Mouse (Mus musculus): Measurements from ENCODE around the gene Baz2a.
A peak's percentile ranks its signal among the peaks of the same experiment; 100 is the strongest.
"Not testable (repeated sequence)": the region's sequence is repeated elsewhere in the genome, so short reads cannot be mapped to it uniquely, and the experiment has no call there.

Baz2a gene

GRCm38 (mm10) chr10:128111227-128111626 is 19.9 kb downstream of the Baz2a start:
- DNase-seq (ENCODE audit: low read depth, low spot score): no peak

DNA sequence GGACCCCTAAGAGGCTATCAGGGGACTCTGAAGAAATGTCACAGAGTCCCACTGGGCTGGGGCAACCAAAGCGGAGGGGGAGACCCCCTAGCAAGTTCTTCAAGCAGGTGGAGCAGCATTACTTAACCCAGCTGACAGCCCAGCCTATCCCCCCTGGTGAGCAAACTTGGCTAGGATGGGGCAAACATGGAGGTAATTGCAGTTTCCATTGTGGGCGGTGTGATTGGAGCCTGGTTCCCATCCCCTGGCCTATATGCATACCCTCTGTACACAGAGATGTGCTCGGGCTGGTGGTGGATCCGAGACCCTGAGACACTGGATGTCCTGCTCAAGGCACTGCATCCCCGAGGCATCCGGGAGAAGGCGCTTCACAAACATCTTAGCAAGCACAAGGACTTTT is 32.5 kb downstream of the Baz2a start:
- no peak for DNase-seq (ENCODE audit: low read depth, low spot score)

DNA sequence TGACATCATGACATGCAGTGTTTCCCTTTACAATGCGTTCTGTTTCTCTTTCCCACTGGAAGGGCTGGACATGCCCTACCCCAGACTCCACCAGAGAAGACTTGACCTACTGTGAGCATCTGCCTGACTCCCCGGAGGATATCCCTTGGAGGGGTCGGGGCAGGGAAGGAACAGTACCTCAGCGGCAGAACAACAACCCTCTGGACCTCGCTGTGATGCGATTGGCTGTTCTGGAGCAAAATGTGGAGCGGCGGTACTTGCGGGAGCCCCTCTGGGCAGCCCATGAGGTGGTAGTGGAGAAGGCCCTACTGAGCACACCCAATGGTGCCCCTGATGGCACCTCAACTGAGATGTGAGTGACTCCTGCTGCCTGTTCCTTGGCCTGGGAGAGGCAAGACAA is 33.5 kb downstream of the Baz2a start:
- no peak for DNase-seq (ENCODE audit: low read depth, low spot score)

DNA sequence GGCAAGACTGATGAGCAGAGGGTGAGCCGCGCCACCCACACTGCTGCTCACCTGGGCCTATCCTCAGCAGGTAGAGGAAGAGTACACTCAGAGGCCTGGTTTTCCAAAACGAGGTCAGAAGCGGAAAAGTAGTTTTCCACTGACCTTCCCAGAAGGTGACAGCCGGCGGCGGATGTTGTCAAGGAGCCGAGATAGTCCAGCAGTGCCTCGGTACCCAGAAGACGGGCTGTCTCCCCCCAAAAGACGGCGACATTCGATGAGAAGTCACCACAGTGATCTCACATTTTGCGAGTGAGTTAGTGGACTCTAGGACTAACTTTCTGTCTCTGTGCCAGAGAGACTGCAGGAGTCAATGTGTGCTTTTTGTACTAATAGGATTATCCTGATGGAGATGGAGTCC is 34.6 kb downstream of the Baz2a start:
- no peak for DNase-seq (ENCODE audit: low read depth, low spot score)

GRCm38 (mm10) chr10:128127497-128127896 is 36.1 kb downstream of the Baz2a start:
- DNase-seq (ENCODE audit: low read depth, low spot score): no peak

DNA sequence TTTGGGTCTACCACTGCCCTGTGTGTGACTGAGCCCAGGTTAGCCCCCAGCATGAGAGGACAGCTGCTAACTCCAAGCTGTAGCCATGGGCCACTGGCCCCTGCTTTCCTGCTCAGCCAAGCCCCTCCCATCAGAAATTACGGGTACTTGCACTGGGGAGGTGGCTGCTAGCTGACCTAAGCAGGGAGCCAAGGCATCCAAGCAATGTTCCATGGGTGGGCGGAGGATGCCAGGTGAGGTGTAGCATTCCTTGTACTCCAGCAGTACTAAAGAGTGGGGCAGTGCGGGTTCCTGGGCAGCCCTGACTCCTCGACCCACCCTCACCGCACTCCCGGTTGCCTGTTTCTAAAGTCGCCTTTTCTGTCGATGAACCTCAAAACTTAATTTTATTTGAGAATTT is 36.8 kb downstream of the Baz2a start:
- no peak for DNase-seq (ENCODE audit: low read depth, low spot score)

DNA sequence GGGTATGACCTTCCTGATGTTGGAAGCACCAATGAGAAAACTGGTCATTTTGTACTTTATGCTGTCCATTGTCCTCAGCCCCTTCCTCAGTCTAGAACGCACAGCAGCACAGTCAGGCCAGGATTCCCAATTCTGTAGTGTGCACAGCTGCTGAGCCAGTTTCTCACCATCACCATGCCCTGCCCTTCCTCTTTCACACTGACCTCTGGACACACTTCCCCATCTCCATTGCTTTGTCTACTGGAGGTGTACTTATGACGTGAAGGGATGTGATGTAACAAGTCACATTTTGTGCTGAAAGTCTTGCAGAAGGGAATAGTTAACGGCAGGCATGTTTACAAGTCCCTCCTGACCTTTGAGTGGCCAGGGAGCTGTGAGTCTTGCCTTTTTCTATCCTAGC is 39.9 kb downstream of the Baz2a start:
- no peak for DNase-seq (ENCODE audit: low read depth, low spot score)

- no peak for DNase-seq (ENCODE audit: low read depth, low spot score)
Measured at GRCm38 (mm10) chr10:128131812-128132211, 40.4 kb downstream of the Baz2a start.

- DNase-seq (ENCODE audit: low read depth, low spot score): no peak
Measured at GRCm38 (mm10) chr10:128133650-128134332, 42.4 kb downstream of the Baz2a start.

DNA sequence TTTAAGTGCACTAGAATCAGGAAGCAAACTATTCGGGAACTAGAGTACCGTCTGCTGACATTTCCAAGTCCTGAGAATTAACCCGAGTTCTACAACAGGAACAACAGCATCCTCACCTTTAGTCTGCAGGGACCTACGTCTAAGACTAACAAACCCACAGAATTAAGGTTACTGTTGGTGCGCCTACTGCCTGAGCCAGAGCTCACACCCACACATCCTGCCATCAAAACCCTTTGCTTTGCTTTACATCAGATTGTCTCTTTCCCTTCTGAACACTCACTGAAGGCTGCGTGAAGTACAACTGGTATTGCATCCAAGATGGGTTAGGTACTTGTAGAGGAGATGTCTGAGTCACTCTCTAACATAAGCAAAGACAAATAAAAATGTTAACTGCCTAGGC is 44.0 kb downstream of the Baz2a start:
- no peak for DNase-seq (ENCODE audit: low read depth, low spot score)

- DNase-seq (ENCODE audit: low read depth, low spot score): peak; percentile 61
Measured at GRCm38 (mm10) chr10:128140236-128140952, 49.0 kb downstream of the Baz2a start.

DNA sequence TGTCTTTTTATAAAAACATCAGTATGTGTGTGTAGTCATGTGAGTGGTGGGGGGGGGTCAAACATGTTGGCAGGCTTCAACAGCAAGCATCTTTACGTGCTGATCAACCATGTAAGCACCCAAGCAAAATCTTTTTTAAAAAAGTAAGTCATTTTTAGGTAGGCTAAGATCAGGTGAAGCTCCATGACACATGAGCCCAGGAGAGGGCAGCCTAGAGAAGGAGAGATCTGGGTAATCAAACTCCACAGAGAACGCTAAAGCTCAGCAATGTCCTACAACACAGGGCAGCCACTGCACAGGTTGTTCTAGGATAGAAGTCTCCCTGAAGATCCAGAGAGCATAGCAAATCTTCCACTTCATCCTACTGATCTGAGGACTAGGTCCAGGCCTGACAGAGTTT is 50.8 kb downstream of the Baz2a start:
- no peak for DNase-seq (ENCODE audit: low read depth, low spot score)

GRCm38 (mm10) chr10:128143659-128144058 is 52.3 kb downstream of the Baz2a start:
- DNase-seq (ENCODE audit: low read depth, low spot score): no peak

- DNase-seq (ENCODE audit: low read depth, low spot score): no peak
Measured at GRCm38 (mm10) chr10:128144961-128145360, 53.6 kb downstream of the Baz2a start.

- DNase-seq (ENCODE audit: low read depth, low spot score): no peak
Measured at GRCm38 (mm10) chr10:128148789-128149365, 57.5 kb downstream of the Baz2a start.

DNA sequence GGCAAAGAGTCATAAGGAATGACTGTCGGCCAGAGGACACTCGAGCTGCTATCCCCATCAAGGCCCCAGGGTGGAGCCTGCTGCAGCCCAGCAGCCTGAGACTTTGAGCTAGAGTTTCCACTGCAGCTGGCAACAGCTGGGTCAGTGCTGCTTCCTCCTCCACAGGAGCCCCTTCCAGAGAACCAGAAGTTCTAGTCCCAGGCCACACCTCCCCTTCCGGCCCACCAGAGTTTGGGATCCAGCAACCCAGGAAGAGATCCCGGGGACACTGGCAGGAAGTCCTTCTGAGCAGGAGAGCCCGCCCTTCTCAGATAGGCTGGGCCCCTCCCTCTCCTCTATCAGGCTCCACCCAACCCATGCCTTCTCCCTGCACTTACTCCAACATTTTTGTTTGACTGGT is 58.2 kb downstream of the Baz2a start:
- DNase-seq (ENCODE audit: low read depth, low spot score): peak; percentile 74

DNA sequence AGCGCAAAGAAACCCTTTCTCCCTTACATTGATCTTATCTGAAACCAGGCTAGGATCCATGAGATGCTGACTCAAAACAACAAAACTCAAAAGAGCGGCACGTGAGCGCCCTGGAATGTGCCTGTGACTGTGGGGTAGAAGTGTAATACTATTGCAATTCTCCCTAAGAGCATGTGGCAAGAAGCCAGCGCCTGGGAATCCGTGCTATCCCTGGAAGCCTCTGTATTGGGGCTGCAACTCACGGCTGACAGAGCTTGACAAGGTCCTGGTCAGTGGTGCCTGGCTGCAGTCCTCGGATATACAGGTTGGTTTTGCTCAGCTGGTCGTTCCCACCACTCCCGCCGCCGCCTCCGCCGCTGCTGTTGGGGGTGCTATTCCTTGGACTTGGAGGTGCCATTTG is 59.6 kb downstream of the Baz2a start:
- no peak for DNase-seq (ENCODE audit: low read depth, low spot score)

- DNase-seq (ENCODE audit: low read depth, low spot score): no peak
Measured at GRCm38 (mm10) chr10:128153978-128154377, 62.6 kb downstream of the Baz2a start.

- not testable (repeated sequence) for DNase-seq (ENCODE audit: low read depth, low spot score)
Measured at GRCm38 (mm10) chr10:128165726-128166125, 74.3 kb downstream of the Baz2a start.

- no peak for DNase-seq (ENCODE audit: low read depth, low spot score)
Measured at GRCm38 (mm10) chr10:128167091-128167490, 75.7 kb downstream of the Baz2a start.

GRCm38 (mm10) chr10:128171348-128171747 is 80.0 kb downstream of the Baz2a start:
- DNase-seq (ENCODE audit: low read depth, low spot score): not testable (repeated sequence)

DNA sequence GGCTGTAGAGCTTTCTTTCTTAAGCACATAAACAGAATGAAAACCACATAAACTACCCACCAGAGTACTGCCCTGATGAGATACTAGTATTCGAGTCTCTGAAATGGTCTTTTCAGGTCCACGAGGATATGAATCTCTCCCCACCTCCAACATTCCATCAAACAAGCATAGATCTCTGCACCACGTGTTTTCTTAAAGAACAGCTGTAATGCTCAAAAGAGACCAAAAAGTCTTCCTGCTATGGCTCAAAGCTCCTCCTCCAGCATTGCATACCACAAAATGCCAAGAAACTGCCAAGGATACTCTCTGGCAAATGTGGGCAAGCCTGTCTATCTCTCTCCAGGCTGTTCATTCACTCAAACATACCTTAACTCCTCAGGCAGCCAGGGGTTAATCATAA is 83.9 kb downstream of the Baz2a start:
- DNase-seq (ENCODE audit: low read depth, low spot score): no peak
